Mouse (Mus musculus) thymus, adult 2 months (tissue): ENCODE measurements around the gene Taf3.

Experiments used
- CTCF ChIP-seq: fragments of 200-500 bp; IDR thresholded peaks from 2 replicates; pipeline ENCODE4 v1.5.1; 2012; ENCODE audit warnings: mild to moderate bottlenecking, control low read depth, low read length, moderate library complexity, borderline replicate concordance; ENCODE audit not compliant: control insufficient read depth, poor library complexity, insufficient read depth; ENCODE audit errors: extremely low read depth
- POLR2A ChIP-seq: fragments of 200-500 bp; IDR thresholded peaks from 2 replicates; pipeline ENCODE4 v1.6.1; 2012; ENCODE audit warnings: mild to moderate bottlenecking, low read length, control low read depth, moderate library complexity; ENCODE audit not compliant: control insufficient read depth, poor library complexity, insufficient read depth; ENCODE audit errors: extremely low read depth

DNA sequence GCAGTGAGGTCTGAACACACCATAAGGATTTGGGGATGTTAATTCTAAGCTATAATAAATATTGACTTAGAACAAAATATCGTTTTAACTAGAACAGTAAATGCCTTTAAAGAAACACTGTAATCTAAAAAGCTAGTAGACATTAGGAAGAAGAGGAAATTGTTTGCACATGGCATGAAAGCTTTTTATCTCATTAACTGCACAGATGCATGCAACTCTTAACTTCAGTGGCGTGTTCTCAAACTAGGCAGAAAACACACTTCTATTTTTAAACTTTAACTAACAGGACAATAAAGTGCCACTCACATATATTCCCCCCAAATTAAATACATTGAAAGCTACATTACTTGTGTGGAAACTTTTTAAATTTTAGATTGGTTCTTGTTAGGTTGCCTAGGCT is 91.8 kb downstream of the Taf3 start:
- TF ChIP-seq POLR2A = no peak
- no peak for TF ChIP-seq CTCF
